Mouse (Mus musculus) midbrain, embryonic 12.5 days (tissue): ENCODE data around the gene Lxn. TPM values are rescaled to one million over a fixed set of nuclear protein-coding genes. Genes with fewer than 3 reads are reported as not detected.
A peak's percentile ranks its signal among the peaks of the same experiment; 100 is the strongest.

Source experiments
- ATAC-seq: fragments of 200-750 bp; cut with Nextera tagmentation; 2 replicates; pipeline ENCODE4 v1.8.0; 2017; ENCODE audit warnings: low read depth, moderate TSS enrichment, moderate library complexity; ENCODE audit not compliant: low FRiP score
- H3K27ac ChIP-seq: fragments of 300-500 bp; sonication (generic); replicated peaks from 2 replicates; pipeline ENCODE4 v1.5.1; 2016; ENCODE audit warnings: mild to moderate bottlenecking
- H3K27me3 ChIP-seq: fragments of 300-500 bp; sonication (generic); 2 replicates; pipeline ENCODE4 v1.6.1; 2016; ENCODE audit warnings: mild to moderate bottlenecking
- H3K36me3 ChIP-seq: fragments of 300-500 bp; sonication (generic); 2 replicates; pipeline ENCODE4 v1.6.1; 2016
- H3K4me1 ChIP-seq: fragments of 300-500 bp; sonication (generic); 2 replicates; pipeline ENCODE4 v1.6.1; 2016
- H3K4me2 ChIP-seq: fragments of 300-500 bp; sonication (generic); replicated peaks from 2 replicates; pipeline ENCODE4 v1.6.1; 2016; ENCODE audit warnings: mild to moderate bottlenecking, moderate library complexity
- H3K4me3 ChIP-seq: fragments of 300-500 bp; sonication (generic); 2 replicates; pipeline ENCODE4 v1.5.1; 2016; ENCODE audit warnings: mild to moderate bottlenecking
- H3K9ac ChIP-seq: fragments of 300-500 bp; sonication (generic); replicated peaks from 2 replicates; pipeline ENCODE4 v1.6.1; 2016; ENCODE audit warnings: mild to moderate bottlenecking, moderate library complexity
- H3K9me3 ChIP-seq: fragments of 300-500 bp; sonication (generic); 2 replicates; pipeline ENCODE4 v1.6.1; 2016; ENCODE audit warnings: mild to moderate bottlenecking
- WGBS: fragments of 180-500 bp; shearing (Covaris S2); methylation state at CpG from one replicate; pipeline ENCODE4 v1.1.7; 2016; 5-methylcytosine and 5-hydroxymethylcytosine counted together
- polyA plus RNA-seq: library from polyadenylated mRNA; unstranded; fragments of >200 nt; fragmentation: Nextera tagmentation; extraction: Ambion mirVana; gene quantifications from 2 replicates; pipeline ENCODE4 v1.2.1, GENCODE M21; 2016

Gene Lxn
- polyA plus RNA-seq, result 88.8 and 93.2 TPM in 2 replicates

GRCm38 (mm10) chr3:67463450-67464372 is at the start of gene Lxn:
Lxn (minus strand) TSS chr3:67463926.
- Histone ChIP-seq H3K9me3 (no peaks in the 10 kb centered on the region), H3K4me2 (peak within 1 kb of the TSS; percentile 88), H3K4me3 (peak within 1 kb of the TSS; percentile 66), H3K9ac (peak within 1 kb of the TSS; percentile 79), H3K27ac (peak within 1 kb of the TSS; percentile 58), H3K27me3 (no peaks in the 10 kb centered on the region), H3K36me3 (peaks cover 21% of the 10 kb centered on the region), H3K4me1 (peaks cover 26% of the 10 kb centered on the region)
- 1% methylated on average over 43 of the region's 43 CpGs for WGBS
- ATAC-seq, result peak; percentile 84

DNA sequence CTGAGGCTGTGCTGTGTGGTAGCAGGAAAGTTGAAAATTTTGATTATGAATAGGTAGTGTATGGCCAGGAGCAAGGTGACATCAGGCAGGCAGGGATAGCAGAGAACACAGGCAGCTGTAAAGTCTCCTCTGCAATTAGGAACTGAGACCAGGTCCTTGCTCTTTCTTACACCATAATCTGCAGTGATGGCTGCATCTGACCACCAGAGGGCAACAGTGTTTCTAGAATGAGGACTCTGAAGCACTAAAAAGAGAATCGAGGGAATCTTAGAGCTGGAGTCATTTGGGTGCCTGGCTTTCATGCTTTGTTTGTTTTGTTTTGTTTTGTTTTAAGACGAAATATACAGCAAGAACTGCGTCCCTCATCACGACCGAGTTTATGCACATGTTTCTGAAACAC is 49.1 kb upstream of the Lxn start:
- Histone ChIP-seq H3K9me3 (no peaks in the 10 kb centered on the region), H3K27me3 (peaks cover 46% of the 10 kb centered on the region), H3K27ac (no peak overlapping the region), H3K9ac (no peak overlapping the region), H3K4me2 (no peak overlapping the region), H3K4me1 (peaks cover 11% of the 10 kb centered on the region), H3K4me3 (no peak overlapping the region), H3K36me3 (no peaks in the 10 kb centered on the region)
- 4% methylated on average over 5 of the region's 5 CpGs for WGBS
- peak; percentile 44; the same call in 1 of the 2 replicates for ATAC-seq

GRCm38 (mm10) chr3:67508216-67508892 is 44.6 kb upstream of the Lxn start:
- no peak for ATAC-seq
- Histone ChIP-seq H3K9ac (no peak overlapping the region), H3K36me3 (no peaks in the 10 kb centered on the region)

DNA sequence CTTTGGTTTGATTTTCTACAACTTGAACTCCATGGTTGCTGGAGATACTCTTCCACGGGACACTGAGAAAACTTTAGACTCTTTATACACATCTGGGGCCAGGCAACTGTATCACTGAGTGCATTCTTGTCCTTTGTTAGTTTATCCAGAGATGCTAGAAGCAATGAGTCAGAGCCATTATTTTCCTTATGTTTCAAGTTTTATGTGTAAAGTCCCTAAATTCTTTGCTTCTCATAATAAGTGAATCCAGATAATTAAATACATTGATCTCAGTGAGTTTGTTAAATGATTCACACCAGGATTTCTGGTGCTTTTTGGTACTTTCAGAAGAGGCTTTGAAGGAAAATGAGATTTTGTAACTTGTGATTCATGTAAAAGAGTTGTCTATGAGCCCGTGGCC is 41.6 kb upstream of the Lxn start:
- Histone ChIP-seq H3K36me3 (no peaks in the 10 kb centered on the region), H3K4me3 (no peak overlapping the region), H3K9ac (no peak overlapping the region), H3K4me2 (no peak overlapping the region), H3K27ac (no peak overlapping the region), H3K27me3 (peaks cover 42% of the 10 kb centered on the region), H3K9me3 (no peaks in the 10 kb centered on the region), H3K4me1 (peaks cover 8% of the 10 kb centered on the region)
- no peak for ATAC-seq
- 81% methylated on average over 2 of the region's 2 CpGs for WGBS

More at GRCm38 (mm10) chr3:67508216-67508892, 44.6 kb upstream of the Lxn start:
- H3K4me2 ChIP-seq, result no peak overlapping the region
- H3K9me3 ChIP-seq, result no peaks in the 10 kb centered on the region
- H3K4me1 ChIP-seq, result peaks cover 8% of the 10 kb centered on the region
- H3K27ac ChIP-seq, result no peak overlapping the region
- no peak overlapping the region for H3K4me3 ChIP-seq
- H3K27me3 ChIP-seq, result peaks cover 28% of the 10 kb centered on the region
- WGBS, result 87% methylated on average over 10 of the region's 10 CpGs

GRCm38 (mm10) chr3:67503878-67504277 is 40.2 kb upstream of the Lxn start:
- Histone ChIP-seq H3K27me3 (peaks cover 42% of the 10 kb centered on the region), H3K4me2 (no peak overlapping the region), H3K9ac (no peak overlapping the region), H3K4me3 (no peak overlapping the region), H3K9me3 (no peaks in the 10 kb centered on the region), H3K36me3 (no peaks in the 10 kb centered on the region), H3K27ac (no peak overlapping the region), H3K4me1 (peaks cover 8% of the 10 kb centered on the region)
- ATAC-seq, result 0 out of 2 replicates have a peak, but pooled peaks have one; percentile 62
- WGBS, result 3% methylated on average over 3 of the region's 3 CpGs

GRCm38 (mm10) chr3:67499406-67499791 is 35.7 kb upstream of the Lxn start:
- Histone ChIP-seq H3K4me3 (no peak overlapping the region), H3K9me3 (no peaks in the 10 kb centered on the region), H3K9ac (no peak overlapping the region), H3K36me3 (no peaks in the 10 kb centered on the region), H3K27me3 (peaks cover 19% of the 10 kb centered on the region; the same call in 1 of the 2 replicates), H3K27ac (no peak overlapping the region), H3K4me2 (no peak overlapping the region), H3K4me1 (peaks cover 8% of the 10 kb centered on the region)
- 94% methylated on average over 4 of the region's 4 CpGs for WGBS
- ATAC-seq, result no peak

DNA sequence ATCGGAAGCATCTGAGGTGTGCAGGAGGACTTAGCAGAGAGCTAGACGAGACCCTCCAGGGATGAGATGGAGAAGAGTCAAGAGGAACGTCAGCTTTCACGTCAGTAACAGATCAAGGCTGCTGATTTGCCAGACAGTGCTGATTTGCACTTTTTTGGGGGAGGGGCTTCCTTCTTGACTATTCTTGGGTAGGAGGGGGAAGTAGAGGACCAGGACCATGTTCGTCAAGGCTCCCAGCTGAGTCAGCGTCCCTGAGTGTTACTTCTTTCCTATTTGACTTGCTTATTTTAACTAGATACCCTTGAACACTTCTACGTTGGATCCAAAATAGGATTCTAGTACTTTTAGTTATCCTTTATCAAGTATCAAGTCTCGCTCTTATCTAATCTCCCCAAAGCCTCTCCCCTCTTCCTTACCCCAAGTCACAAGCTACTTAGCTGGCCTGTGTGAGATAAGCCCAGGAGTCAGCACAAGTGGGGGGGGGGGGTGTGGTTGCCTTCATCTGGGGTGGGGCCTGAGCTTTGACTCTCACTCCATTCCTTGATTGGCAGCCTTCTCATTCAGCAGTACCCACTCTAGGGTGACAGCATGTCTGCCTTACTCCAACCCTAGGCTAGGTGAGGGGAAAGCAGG is 35.2 kb upstream of the Lxn start:
- peaks cover 18% of the 10 kb centered on the region; the same call in 1 of the 2 replicates for H3K27me3 ChIP-seq
- no peaks in the 10 kb centered on the region for H3K9me3 ChIP-seq
- no peak overlapping the region for H3K9ac ChIP-seq
- H3K4me3 ChIP-seq, result no peak overlapping the region
- H3K36me3 ChIP-seq, result no peaks in the 10 kb centered on the region
- 89% methylated on average over 8 of the region's 8 CpGs for WGBS
- no peak overlapping the region for H3K4me2 ChIP-seq
- H3K4me1 ChIP-seq, result peaks cover 4% of the 10 kb centered on the region
- H3K27ac ChIP-seq, result no peak overlapping the region
- ATAC-seq, result no peak

DNA sequence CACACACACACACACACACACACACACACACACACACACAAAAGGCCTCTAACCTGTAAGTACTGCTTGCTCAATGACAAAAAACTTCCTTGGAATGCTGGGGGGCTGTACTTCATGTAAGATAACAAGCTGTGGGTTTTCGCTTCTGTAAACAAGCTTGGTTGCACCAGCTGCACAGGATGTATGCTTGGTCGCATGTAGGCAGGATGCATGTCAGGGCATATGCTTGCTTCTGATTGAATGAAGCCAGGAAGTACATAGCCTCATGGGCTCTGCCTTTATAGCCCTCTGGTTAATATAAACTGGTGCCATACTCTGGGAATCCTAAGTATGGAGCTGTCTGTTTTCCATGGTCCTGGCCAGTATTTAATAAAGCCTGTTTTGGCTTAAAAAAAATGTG is 34.3 kb upstream of the Lxn start:
- no peak overlapping the region for H3K4me2 ChIP-seq
- 93% methylated on average over 2 of the region's 2 CpGs for WGBS
- H3K4me3 ChIP-seq, result no peak overlapping the region
- H3K27me3 ChIP-seq, result peaks cover 16% of the 10 kb centered on the region; the same call in 1 of the 2 replicates
- no peaks in the 10 kb centered on the region for H3K4me1 ChIP-seq
- H3K9ac ChIP-seq, result no peak overlapping the region
- no peak overlapping the region for H3K27ac ChIP-seq
- H3K9me3 ChIP-seq, result no peaks in the 10 kb centered on the region
- ATAC-seq, result no peak
- no peaks in the 10 kb centered on the region for H3K36me3 ChIP-seq

- Histone ChIP-seq H3K9ac (no peak overlapping the region), H3K9me3 (no peaks in the 10 kb centered on the region), H3K4me1 (no peaks in the 10 kb centered on the region), H3K27me3 (0 out of 2 replicates have a peak, but pooled peaks cover 4% of the 10 kb centered on the region), H3K4me2 (no peak overlapping the region), H3K4me3 (no peak overlapping the region), H3K36me3 (no peaks in the 10 kb centered on the region), H3K27ac (no peak overlapping the region)
- 87% methylated on average over 10 of the region's 10 CpGs for WGBS
- ATAC-seq, result no peak
These were observed 32.6 kb upstream of the Lxn start for GRCm38 (mm10) chr3:67496310-67496709.

DNA sequence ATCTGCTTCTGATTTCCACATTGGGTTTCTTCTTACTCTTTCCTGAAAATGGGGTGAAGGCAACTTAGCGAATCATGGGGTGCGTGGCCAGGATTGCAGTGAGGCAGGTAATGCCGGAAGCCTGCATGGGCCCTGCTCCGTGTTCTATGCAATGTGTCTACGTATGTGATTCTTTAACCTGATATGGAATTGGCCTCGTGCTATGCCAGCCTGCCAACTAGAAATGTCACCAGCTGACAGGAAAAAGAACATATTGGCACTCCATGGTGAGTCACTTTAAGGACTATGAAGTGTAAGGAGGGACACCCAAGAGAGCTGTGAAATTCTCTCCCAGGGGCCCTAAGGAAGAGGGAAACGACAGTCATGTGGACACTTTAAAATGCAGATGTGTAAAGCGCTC is 29.4 kb upstream of the Lxn start:
- Histone ChIP-seq H3K4me1 (no peaks in the 10 kb centered on the region), H3K27me3 (no peaks in the 10 kb centered on the region), H3K36me3 (no peaks in the 10 kb centered on the region), H3K27ac (no peak overlapping the region), H3K4me2 (no peak overlapping the region), H3K9me3 (no peaks in the 10 kb centered on the region), H3K4me3 (no peak overlapping the region), H3K9ac (no peak overlapping the region)
- WGBS, result 85% methylated on average over 8 of the region's 8 CpGs
- no peak for ATAC-seq

GRCm38 (mm10) chr3:67492086-67492869 is 28.6 kb upstream of the Lxn start:
- H3K27ac ChIP-seq, result no peak overlapping the region
- H3K4me1 ChIP-seq, result no peaks in the 10 kb centered on the region
- no peak overlapping the region for H3K9ac ChIP-seq
- H3K36me3 ChIP-seq, result no peaks in the 10 kb centered on the region
- 84% methylated on average over 8 of the region's 8 CpGs for WGBS
- no peak for ATAC-seq
- H3K4me3 ChIP-seq, result no peak overlapping the region
- H3K27me3 ChIP-seq, result no peaks in the 10 kb centered on the region
- no peaks in the 10 kb centered on the region for H3K9me3 ChIP-seq
- no peak overlapping the region for H3K4me2 ChIP-seq
